Mouse (Mus musculus) spleen, postnatal 10 days (tissue): ENCODE measurements at regions not wholly inside any gene's neighbourhood (a gene's known extent, or its start where the extent isn't known, plus 50 kb on each side); places are given as distances from the start of the nearest gene placed in this dataset.

ENCODE experiments used
- DNase-seq, 2 experiments: peaks; one replicate each; pipeline ENCODE4 v3.0.0; 2021 to 2022; ENCODE audit warnings: low spot score in 2 of 2

DNA sequence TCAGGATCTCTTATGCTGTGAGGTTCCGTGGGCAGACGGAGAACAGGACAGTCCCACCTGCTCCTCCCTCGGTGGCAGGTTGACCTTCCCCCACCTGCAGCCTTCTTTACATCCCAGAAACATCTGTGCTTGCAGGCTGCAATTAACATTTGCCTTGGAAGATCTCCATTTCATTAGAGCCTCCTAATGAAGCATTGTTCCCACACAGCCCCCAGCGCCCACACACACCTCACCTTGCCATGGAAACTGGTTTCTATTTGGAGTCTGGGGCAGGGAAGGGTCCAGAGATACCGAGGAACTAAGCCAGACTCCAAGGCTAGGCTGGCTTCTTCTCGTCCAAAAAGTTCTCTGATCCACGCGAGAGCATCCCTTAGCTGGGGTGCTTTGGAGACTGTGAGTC is 56.6 kb upstream of the Rpl38 start:
- DNase-seq = no peak

DNA sequence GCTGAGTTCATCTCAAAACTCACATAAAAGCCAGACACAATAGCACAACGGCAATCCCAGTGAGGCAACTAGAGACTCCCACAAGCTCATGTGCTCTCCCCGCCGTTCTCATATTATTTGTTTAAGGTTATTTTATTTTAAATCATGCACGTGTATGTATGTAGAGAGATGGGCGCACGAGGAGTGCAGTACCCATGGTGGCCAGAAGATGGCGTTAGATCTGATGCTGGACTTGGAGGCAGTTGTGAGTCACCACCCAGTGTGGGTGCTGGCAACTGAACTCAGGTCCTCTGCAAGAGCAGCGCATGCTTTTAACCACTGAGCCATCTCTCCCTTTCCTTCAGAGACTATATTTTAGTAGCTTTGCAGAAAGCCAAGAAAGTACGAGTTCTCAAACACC is 60.3 kb upstream of the Rpl38 start:
- DNase-seq = no peak

DNA sequence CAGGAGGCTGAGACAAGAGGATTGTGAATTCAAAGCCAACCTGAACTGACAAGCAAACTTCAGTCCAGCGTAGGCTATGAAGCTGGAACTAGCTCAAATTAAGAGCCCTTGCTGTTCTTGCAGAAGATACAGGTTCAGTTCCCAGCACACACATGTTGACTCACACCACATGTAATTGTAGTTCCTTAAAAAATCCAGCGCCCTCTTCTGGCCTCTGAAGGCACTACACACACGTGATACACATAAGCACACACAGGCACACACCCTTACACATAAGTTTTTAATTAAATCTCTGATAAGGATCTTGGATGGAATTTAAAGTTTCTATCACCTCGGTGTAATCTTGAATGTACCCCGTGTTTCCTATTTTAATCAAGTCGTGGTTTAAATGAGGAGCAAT is 65.2 kb upstream of the Rpl38 start:
- no peak for DNase-seq

DNA sequence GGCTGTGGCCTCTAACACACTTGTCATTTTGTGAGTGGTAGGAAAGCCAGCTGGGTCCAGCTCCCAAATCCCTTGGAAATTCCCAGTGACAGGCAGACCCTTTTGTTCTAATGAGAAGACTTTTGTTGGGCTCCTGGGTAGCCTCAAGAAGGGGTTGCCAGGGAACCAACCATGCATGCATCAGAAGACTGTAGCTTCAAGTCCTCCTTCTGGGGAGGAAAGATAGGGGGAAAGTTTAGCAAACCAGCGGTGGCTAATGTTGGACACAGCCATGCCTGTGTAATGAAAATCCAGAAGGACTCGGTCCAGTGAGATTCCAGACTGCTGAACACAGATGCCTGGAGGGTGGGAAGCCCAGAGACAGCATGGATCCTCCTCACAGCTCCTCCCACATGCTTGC is 71.1 kb upstream of the Rpl38 start:
- DNase-seq = no peak

DNA sequence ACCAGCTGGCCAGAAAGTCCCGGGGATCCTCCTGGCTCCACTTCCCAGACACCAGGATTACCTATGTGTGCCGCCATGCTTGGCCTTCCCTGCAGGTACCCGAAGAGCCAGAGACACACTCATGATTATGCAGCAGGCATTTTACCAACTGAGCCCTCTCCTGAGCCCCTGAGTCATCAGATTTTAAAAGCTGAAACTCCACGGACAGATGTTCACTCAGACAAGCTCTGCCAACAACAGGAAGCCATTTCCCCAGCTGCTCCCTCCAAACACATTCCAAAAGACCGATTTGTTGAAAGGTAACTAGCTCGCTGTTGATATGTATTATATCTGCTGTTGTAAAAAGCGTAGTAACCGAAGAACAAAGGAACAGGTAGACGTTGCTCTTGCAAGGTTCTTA is 75.4 kb upstream of the Rpl38 start:
- DNase-seq = no peak

DNA sequence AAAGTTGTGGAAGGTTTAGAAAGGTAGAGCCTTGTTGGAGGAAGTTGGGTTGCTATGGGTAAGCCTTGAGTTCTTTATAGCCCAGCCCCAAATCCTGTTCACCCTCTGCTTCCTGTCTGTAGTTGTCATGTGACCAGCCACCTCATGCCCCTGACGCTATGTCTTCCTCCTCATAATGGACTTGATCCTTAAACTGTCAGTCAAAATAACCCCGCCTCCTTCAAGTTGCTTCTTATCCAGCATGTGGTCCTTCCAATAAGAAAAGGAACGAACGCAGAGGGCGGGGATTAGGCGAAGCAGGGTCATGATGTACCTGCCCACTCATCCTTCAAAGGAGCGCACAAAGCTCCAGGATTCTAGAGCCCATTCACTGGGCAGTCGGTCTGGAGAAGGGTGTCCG is 79.8 kb upstream of the Rpl38 start:
- DNase-seq = no peak

DNA sequence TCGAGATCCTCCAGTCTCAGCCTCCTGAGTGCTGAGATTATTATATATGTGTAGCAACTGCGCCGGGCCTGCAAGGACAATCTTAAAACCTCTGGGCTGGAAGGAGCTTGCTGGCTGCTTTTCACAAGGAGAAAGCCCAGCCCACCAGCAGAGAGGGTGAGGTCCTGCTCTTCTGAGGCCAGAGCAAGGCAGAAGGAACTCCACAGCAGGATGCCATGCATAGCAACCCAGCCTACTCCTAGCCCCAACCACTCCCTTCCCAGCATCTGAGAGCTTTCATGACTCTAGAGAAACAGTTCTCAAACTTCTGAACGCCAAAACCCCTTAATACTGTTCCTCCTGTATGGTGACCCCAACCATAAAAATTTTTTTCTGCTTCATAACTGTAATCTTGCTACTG is 80.3 kb upstream of the Rpl38 start:
- no peak for DNase-seq

DNA sequence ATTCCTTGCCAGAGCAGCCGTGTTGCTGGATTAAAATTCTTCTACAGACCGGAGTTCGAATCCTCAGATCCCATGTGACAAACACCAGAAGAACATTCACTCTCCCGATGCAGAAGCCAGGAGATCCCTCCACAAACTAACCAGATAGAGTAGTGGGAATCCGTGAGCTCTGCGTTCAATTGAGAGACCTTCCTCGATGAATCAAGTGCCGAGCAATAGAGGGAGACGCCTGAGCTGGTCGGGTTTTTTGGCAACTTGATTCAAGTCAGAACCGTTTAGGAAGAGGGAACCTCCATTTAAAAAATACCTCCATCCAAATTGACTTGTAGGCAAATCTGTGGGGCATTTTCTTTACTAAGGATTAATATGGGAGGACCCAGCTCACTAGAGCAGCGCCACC is 81.9 kb upstream of the Rpl38 start:
- no peak for DNase-seq

DNA sequence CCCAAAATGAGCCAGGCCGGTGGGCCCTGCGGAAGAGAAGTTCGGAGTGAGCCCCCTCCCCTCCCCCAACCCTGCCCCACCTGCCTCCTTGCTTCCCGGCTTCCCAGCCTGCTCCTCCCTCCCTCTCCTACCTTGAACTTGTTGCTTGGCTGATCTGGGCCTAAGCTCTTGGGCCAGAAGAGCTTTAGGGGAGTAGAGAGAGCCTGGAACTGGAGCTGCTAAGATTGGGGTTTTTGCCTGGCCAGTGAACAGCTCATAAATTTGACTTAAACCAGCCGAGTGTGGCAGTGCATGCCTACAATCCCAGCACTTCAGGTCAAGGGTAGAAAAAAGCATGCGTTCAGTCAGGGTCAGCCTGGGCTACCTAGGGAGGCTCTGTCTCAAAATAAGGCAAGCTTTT is 83.5 kb upstream of the Rpl38 start:
- DNase-seq = no peak

DNA sequence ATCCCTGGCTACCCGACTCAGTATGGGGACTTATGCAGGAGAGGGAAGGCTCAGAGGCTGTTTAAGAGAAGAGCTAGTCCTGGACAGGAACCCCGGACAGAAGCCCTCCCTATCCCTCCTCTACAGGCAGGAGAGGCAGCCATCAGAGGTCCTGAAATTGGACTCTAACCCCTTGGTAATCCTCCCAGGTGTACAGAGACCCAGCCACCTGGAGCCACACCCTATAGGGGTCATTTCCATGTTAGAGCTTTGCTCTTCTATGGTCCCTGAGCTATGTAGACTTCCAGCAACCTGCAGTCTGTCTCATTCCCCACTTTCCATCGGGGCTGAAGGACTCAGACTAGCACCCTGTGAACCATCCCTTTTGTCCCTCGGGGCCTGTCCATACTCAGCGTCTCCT is 84.2 kb upstream of the Rpl38 start:
- DNase-seq = no peak

DNA sequence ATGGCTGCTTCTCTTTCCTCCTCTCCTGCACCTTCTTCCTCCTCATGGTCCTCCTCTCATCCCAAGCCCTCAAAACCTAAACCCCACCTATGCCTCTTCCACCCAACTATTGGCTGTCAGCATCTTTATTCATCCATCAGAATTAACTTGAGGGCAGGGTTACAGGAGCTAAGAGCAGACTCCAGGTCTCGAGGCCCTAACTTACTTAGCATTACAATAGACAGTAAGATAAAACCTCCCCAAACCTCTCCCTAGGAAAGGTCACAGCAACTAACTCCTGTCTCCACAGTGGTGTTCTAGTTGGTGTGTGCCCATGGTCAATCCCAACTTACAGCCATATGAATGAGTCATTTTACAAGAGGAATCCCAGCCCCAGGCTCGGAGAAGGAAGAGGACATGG is 88.3 kb upstream of the Rpl38 start:
- DNase-seq = no peak

DNA sequence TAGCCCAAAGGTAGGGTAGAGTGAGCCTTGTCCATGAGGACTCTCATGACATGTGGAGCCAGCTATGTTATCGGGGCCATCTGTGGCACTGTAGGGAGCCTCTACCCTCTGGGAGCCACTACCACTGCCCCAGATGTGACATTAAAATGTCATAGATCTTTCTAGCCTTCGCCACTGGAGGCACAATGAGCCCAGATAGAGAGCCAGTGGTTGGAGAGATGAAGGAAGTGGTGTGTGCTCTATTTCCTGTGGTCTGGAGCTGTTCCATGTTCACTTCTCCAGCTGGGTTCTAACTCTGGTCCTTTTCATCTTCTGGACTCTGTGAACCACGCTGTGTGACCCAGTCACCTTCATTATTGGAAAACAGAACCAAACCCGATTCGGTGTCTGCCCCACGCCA is 89.8 kb upstream of the Rpl38 start:
- DNase-seq = no peak

DNA sequence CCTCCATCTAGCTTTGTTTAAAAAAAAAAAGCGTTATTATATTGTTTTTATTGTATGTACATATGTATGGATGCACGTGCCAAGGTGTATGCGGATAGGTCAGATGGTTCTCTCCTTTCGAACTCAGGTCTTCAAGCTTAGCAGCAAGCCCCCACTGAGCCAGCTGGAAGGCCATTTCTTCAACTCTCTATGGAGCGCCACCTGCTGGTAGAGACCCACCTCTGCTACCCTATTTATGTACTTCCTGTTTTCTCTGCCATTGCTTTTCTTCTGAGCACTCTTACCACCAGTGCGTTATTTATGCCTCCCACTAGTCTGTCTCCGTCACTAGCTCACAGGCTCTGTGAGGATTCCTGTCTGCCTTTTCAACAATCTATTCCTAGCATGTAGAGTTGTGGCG is 91.5 kb upstream of the Rpl38 start:
- peak in 1 of 2 experiments; percentile 48 for DNase-seq

DNA sequence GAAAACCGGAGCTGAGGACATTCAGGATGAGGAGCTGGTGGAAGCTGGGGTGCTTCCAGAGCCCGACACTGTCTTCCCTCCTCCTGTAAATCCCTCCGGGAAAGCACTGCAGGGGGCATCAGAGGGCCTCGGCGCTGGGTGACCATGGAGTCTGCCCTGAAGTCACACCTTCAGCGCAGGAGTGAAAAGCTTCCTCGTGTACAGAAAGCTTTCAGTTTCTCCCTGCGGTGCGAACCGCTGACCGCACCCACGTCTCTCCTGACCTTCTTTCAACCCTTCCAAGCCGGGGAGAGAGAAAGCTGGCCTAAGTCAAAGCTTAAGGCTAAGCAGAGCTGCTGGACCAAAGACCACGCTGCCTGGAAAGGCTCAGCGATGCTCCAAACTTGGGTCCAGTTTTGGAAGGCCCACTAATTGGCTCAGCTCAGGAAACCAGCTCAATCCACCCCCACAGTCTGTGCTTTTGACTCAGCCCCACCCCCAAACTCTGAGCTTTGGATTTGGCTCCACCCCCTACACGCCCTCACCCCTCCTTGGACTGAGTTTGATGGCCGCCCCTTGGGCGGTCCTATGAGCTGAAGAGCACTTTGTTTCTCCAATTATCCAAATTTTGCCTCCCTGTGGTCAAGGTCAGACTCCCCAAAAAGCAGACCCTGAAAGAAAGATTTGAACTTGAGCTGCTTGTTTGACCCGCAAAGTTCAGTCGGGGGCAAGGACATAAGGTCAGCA is 97.0 kb upstream of the Rpl38 start:
- no peak for DNase-seq

DNA sequence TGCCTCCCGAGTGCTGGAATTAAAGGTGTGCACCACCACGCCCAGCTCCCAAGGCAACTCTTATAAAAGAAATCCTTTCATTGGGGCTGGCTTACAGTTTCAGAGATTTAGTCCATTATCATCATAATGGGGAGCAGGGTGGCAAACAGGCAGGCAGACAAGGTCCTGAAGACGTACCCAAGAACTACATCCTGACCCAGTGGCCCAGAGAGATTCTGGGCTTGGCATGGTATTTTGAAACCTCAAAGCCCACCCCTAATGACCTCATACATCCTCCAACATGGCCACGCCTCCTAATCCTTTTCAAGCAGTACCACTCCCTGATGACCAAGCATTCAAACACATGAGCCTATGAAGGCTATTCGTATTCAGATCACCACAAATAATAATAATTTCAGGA is 98.2 kb upstream of the Rpl38 start:
- no peak for DNase-seq

DNA sequence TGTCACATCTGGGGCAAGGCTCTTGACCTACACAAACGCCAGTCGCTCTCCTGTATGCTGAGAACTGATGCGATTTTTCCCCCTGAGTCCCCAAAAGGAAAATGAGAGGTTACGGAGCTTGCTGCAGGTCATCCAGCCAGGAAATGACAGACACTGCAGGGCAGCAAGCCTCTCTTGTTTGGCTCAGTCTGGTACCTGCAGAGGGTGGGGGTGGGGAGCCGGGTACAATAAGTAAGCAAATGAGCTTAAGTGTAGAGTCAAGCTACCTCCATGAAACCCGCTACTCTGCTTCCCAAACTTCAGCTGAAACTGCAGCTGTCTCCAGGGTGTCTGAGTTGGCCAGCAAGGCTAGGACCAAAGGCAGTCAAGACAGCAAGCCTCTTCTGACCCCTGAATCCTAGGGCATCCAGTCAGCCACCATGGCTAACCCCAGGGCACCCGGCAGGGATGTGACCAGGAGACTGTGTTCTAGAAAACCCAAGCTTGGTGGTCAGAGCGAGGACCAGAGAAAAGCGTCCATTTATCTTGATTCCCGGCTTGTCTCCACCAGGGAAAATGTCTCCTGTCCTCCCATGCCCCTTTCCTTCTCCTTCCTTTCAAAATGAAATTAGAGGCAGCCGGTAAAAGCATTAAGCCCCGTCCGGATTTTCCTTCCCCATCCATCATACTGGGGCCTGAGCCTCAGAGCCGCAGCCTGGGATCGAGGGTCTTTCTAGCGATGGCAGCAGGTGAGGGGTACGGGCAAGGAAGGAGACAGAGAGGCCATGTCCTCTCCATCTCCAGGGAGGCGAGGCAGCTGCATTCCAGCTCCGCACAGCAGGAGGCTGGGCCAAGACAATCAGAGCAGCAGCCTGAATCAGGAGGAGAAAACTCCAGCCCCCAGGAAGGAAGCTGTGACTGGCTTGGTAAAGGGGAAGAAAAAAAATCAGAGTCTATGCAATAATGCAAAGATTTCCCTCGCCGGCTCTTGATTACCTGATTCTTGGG is 100.2 kb upstream of the Rpl38 start:
- no peak for DNase-seq

DNA sequence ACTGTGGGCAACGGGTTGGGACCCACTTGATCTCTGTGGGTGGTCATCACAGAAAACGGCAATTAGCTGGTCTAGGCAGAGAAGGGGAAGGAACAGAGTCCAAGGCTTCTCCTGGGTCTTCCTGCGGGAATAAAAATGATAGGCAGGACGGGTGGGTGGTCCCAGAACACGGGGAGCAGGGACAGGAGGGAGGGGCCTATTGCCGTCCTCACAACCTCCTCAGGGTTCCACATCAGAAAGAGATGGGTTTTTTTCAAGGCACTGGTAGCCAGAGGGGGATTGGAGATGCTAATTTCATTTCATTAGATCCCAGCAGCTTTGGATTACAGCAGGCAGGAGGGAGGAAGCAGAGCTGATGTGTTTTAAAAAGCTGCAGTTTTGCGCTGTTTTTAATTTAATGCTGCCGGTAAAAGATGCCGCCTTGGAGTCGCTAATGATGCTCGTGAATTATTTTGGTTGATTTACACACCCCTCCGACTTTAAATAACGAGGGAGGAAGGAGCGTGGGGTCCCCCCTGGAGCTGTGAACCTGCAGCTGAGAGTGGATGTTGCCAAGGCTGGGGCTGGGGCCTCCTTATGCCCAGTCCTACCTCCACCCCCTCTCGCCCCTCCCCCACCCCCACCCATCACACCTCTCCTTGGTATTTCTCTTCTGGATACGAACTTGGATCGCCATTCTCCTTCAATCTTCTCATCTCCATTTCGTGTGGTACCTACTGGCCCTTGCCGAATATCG is 101.1 kb upstream of the Rpl38 start:
- no peak for DNase-seq

DNA sequence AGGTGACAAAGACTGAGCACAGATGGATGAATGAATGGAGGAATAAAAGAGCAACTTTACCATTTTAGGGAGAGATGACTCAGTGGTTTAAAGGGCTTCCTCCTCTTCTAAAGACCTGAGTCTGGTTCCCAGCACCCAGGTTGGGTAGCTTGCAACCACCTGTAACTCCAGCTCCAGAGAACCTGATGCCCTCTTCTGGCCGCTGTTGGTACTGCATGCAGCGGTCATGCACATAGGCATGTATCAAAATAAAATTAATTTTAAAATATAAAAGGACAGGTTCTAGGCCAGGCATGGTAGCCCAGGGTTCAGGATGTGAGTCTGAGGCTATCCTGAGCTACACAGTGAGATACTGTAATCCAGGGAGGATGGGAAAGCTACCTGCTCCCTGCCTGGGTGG is 103.4 kb upstream of the Rpl38 start:
- DNase-seq = peak in 1 of 2 experiments; percentile 49

DNA sequence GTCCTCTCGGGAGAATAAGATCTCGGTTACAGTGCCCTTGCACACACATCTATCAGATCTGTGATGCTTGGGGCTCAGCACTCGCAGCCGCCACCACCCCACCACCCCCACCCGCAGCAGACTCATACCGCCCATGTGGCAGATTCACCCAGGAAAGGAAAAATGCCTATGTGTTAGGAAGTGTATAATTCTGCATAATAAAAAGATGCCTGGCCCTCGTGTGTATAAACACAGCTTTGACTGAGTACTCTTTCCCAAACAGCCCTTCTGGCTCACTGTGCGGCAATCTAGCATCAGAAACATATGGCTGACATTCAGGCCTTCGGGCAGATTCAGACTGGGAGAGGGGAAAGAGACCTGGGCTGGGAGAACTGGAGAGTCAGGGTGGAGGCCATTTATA is 105.2 kb upstream of the Rpl38 start:
- no peak for DNase-seq

DNA sequence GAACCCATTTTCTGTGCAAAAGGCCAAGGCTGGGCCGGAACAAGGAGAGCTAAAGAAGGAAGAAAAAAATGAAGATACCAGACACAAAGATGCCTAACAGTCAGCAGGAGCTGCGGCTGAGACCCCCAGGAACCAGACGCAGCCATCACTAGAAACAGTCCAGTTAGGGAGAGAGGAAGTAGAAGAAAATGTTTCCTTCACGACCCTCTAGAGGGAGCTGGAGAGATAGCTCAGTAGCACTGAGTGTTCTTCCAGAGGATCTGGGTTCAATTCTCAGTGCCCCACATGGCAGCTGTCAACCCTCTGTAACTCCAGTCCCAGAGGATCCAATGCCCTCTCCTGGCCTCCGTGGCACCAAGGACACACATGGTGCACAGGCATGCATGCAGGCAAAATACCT is 113.7 kb upstream of the Rpl38 start:
- no peak for DNase-seq

DNA sequence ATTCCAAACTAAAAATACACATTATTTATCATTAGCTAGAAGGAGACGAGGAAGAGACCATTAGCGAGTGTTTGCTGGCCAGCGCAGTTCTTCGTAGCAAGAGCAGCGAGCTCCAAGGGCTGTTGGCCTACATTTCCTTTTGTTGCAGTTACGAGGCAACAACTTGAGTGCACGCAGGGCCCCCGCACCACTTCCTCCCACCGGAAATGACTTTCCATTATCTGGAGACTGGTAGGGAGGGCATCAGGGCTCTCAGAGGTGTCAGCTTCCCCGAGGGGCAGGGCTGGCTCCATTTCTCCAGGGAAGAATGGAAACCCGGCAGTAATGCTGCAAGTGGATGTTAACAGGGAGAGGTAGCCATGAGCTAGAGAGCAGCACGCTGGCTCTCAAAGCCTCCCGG is 114.3 kb upstream of the Rpl38 start:
- DNase-seq = no peak

DNA sequence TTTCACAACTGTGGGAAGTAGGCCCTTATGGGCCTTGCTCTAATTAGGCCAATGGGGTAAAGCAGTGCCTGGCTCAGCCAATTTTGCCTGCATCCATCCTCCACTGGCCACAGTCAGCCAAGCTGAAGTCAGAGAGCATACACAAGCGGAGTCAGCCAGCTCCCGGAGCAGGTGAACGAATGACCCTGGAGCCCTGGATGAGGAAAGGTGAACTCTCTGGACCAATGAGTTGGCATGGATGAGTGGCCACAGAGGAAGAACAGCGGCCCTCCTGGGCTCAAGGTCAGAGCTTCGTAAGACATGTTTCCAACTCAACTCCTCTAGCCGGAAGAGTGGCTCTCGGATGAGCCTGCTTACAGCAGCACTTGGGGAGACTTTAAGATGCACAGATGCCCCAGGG is 116.1 kb upstream of the Rpl38 start:
- no peak for DNase-seq

DNA sequence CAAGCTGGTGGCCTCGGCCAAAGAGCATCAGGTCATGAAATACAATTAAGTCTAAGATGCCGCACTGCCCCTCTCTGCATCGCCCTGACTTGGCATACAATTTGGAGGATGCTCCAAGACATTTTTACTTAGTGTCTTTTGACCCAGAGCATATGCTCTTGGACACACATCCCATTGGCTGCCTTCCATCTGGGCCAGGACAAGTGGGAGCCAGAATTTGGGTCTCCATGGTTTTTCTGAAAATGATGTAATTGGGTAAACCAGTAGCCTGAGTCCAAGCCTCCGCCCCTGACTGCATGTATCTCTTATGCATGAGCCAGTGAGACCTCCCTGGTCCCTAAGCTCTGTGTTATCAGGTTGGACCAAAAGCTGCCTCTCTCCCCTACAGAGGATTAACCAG is 117.1 kb upstream of the Rpl38 start:
- DNase-seq = no peak
